Mouse (Mus musculus): Measurements from ENCODE around the gene Jph2. TPM values are rescaled to one million over a fixed set of nuclear protein-coding genes. Genes with fewer than 3 reads are reported as not detected.
A peak's percentile ranks its signal among the peaks of the same experiment; 100 is the strongest.
"Not testable (repeated sequence)": the region's sequence is repeated elsewhere in the genome, so short reads cannot be mapped to it uniquely, and the experiment has no call there.

The Jph2 gene
- total RNA-seq, 1 experiment from 2014 or later = 2.7 TPM

DNA sequence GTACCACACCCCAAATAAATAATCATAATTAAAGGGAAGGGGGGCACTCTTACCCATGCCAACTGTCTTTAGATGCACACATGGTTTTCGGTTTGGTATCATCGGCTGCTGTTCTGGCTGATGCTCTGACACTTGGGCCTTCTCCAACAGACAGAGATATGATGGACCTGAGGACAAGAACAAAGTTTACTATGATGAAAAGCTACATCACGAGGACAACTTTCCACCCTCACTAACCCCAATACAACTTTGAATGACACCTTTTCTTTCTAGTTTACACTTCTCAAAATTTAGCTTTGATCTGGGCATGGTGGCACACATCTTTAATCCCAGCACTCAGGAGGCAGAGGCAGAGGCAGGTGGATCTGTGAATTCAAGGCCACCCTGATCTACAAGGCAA, 13.6 kb upstream of the Jph2 start:
- not testable (repeated sequence) for DNase-seq

DNA sequence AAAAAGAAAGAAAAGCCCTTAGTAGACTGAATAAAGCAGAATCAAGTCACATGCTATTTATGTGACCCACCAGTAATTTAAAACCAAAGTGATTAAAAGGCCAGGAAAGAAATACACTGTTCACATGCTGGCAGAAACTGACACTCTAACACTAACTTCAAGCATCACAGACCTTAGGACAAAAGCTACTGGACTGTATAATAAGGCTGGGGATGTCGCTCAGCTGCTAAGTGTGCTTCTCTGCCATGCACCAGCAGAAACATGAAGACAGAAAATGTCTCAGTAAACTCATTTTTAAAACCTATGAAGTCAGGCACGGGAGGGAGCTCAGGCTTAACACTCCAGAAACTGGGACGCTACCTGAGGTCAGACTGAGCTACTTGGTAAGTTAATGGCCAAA, 12.4 kb upstream of the Jph2 start:
- DNase-seq = no peak

DNA sequence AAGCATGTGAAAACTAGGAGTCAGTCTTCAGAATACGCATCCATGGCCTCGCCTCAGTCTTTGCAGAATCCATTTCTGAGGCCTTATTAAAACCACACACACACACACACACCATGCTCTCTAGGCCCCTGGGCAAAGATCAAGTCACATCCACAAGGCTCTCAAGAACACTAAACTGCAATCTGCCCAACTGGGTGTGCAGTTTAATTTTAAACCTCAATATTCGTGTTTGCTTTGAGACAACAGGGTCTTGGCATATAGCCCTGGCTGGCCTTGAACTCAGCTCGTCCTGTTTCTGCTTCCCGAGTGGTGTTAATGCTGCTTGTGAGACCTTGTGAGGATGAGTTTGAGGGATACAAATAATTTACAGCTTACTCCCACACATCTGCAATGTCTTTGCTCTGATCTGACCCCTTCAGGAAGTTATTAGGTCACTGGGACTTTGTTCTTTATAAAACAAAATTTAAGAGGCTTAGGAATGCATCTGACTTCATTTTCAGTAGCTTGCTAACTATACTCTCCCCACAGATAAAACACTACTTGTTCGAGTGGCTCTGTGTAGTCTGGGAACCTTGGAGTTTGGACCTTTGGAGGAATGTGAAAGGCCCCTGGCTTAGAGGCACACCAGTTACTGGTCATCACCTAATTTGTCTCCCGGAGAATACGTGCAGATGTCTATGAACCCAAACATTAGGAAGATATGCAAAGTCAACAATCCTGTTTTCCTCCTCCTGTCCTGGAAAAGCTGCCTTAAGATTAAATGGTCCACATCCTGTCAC, 6.4 kb upstream of the Jph2 start:
- peak; percentile 57 for DNase-seq

DNA sequence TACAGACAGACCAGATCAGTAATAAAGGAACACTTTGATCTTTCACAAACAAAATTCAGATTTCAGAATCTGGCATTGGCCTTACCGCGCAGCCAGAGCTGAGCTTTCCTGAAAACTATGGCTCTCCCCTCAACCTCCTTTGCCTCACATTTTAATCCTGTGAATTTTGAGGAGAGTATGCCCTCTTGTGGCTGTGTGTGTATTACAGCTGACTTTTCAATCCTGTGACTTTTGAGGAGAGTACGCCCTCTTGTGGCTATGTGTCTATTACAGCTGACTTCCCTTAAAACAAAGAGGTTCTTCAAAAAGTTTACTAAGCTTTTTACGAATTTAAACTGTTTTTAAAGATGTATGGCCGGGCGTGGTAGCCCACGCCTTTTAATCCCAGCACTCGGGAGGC, 3.4 kb upstream of the Jph2 start:
- peak; percentile 54 for DNase-seq

DNA sequence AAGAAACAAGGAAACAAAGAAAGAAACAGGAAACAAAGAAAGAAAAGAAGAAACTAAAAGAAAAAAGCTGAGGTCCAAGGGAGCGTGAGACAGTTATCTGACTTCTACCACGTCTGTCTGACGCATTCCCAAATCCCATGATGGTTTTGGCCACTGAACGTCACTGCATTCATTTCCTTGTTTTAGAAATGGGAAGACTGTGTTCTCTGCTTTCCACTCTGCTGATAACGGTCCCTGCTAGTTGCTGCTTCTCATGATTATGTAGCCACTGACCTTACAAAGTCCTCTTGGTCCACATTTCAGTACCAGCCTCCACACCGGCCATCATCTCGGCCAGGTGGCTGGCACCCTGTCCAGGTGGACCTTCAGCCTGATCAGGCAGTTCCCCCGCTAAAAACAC, 1.4 kb upstream of the Jph2 start:
- no peak for DNase-seq

DNA sequence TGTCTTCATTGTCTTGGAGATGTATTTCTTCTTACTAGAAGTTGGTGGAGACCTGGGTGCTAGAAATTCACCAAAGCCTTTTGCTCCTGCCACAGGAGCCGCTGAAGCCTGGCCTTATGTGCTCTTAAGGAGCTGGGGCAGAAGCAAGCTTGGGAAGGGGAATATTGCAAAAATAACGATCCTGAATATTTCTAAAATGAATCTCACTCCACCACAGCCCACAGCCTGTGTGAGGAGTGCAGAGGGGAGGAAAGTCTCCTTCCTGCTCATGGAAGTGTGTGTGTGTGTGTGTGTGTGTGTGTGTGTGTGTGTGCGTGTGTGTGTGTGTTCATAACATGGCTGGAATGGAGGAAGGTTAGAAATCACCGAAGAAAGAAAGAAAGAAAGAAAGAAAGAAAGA, 977 bp upstream of the Jph2 start:
- no peak for DNase-seq

DNA sequence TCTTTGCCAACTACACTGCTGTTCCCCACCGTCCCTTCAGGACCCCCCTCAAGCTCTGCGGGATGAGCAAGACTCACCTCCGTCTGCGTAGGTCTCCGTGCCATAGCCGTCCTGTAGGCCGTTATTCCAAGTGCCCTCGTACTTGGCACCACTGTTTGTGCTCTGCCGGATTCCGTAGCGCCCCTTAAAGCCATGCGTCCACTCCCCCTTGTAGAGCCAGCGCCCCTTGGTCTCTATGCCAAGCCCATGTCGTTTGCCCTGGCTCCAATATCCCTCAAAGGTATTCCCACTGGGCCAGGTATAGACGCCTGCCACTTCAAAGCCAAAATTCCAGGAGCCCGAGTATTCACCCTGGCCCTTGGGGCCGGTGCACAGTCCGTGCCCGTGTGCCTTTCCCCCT, 722 bp downstream of the Jph2 start:
- no peak for DNase-seq

DNA sequence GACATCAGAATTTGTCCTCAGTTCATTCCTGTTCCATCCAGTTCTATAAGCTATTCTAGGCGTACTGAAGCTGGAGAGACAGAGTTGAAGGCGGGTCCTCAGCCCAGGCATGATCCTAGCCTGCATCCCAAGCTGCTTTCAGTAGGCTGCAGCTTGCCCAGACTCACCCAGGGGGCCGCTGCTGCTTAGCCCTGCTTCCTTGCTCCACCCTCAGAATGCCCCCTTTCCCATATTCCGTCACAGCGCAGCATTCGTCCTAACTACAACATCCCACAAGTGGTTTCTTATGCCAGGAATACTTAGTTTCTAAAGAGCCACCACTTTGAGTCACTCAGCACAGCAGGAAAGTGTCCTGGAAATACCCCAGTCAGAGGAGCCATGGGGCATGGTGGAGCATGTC, 2.8 kb downstream of the Jph2 start:
- no peak for DNase-seq

DNA sequence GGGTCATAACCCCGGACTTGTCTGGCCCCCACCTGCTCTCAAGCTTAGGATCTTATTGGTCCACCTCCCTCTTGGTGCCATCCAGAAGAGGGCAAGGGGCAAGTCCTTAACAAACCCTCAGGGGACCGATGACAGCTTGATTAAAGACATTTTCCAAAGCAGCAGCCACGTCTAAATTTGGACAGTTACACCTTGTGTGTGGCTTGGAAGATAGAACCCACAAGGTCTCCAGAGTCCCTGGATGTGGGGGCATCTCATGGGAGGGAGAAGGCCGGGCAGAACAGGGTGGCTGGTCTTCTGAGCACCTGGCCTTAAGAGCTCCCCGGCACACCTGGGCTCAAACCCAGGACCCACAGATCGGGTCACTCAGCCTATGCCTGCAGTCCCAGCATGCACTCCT, 3.8 kb downstream of the Jph2 start:
- no peak for DNase-seq

DNA sequence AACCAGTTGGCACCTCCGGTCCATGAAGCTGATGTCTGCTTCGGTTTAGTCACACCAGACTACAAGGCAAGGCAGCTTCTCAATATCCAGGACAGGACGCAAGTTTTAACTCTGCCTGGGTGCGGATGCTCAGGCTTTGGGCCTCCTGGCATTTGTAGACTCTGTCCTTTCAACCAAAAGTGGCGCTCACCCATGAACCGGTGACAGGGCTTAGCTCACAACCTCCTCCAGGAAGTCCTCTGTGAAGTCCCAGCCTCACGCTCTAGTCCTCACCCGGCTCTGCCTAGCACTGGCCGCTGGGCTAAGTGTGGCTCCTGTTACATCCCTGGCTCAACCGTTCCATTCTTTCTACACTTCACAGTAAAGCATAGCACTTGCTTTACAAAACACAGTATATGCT, 4.6 kb downstream of the Jph2 start:
- DNase-seq = no peak

DNA sequence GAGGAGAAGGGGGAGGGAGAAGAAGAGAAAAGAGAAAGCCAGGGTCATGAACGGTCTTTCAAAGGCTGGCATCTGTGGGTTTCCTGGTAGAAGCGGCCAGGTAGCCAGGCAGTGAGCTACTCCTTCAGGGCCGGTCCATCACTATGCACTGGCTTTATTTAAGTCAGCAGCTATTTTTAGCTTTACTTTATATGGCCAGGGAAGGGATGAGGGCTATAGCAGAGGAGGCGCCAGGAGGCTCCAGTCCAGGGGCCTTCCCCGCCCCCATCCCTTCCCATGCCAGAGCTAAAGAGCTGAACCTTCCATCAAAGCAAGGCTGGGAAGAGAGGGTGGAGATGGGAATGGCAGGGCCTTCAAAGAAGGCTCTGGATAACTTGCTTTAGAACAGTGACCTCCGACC, 5.4 kb downstream of the Jph2 start:
- DNase-seq = no peak

DNA sequence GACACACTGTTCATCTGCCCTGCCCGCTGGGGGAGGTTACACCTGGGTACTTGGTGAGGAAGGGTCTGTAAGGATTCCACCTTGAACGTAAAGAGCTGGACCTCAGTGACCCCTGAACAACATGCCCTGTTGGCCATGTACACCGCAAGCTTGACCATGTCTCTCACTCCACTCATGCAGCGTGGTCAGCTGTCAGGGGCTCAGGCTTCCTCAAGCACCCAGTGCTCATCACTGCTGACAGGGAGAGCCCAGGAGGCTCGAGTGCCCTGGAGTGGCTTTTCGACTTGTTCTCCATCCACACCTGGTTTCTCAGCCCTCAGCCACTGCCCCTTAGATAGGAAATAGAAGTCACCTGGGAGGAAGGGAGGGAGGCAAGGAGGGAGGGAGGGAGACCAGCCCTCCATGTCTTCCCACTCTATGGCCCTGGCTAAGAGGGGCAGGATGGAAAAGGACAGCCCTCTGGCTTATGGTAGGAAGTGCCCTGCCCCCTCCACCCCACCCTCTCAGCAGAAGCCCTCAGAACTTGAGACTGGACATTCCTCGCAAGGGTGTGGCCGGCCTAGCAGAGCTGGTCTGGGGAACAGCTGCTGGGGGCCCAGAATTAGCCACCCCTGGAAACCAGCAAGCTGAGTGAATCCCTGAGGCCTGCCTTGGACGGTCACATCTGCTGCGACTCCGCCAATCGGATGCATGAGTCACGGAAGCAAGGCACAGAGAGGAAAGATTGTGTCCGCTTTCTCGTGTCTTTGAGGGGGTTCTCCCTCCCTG, 11.2 kb downstream of the Jph2 start:
- no peak for DNase-seq

DNA sequence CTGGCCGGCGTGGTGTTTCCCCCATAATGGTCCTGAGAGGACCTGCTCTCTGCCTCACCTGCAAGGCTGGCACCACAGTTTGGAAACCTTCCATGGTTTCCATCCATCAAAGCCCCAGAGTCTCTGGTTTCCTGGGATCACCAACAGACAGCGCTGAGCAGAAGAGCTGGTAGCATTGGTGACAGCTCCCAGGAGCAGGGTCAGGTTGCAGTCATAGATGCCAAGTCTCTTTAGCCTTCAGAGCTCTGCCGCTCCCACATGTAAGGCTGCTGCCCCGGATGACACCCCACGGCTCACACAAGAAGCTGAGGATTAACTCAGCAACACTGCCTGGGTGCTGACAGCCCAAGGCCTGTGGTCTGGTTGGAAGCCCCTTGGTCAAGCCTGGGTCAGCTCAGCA, 12.7 kb downstream of the Jph2 start:
- no peak for DNase-seq

DNA sequence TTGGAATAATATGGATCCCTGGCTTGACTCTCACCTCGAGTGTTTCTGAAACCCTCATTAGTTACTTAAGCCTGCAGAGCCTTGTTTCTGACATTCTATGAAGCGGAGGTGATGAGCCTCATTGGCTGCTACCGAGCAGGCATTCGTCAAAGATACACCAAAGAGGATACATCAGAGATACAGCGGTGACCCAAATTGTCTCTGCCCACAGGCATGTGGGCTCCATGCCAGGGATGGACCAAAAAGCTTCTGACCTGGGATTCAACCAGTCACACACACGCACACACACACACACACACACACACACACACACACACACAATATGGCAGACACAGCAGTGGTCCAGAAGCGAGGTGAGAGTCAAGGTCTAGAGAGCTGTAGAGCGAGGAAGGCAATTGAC, 16.5 kb downstream of the Jph2 start:
- no peak for DNase-seq

DNA sequence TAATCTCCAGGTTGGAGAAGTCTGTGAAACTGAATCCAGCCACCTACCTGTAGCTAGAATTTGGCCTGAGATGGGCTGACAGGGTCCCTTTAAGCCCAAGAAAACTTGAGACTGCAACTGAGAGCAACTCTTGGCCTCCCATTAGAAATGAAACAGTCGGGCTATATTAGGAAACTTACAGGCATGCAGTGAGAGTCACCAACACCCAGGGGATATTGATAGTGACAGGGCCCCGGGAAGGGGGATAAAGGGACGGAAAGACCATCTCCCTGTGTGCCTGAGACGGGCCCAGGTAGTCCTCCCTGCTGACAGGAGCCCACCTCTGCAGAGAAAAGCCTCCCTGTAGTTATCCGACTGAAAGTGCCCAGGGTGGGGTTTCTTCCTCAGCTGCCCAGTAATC, 18.4 kb downstream of the Jph2 start:
- no peak for DNase-seq

DNA sequence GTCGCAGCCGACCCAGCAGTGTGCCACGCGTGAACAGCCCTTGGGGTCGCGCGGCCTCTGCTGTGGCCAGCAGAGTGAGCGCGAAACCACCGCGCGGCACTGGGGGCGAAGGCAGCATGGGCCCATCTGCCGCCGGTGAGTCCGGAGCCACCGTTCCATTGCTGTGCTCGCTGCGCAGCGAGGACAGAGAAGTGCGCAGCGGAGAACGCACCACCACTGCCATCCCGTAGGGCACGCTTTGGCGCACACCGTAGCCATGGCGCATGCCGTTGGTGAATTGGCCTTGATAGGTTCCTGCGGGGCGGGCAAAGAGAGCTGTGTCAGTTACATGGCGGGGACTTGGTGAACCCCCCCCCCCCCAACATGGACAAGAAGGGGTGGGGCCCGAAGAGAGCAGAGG, 21.7 kb downstream of the Jph2 start:
- DNase-seq = no peak

DNA sequence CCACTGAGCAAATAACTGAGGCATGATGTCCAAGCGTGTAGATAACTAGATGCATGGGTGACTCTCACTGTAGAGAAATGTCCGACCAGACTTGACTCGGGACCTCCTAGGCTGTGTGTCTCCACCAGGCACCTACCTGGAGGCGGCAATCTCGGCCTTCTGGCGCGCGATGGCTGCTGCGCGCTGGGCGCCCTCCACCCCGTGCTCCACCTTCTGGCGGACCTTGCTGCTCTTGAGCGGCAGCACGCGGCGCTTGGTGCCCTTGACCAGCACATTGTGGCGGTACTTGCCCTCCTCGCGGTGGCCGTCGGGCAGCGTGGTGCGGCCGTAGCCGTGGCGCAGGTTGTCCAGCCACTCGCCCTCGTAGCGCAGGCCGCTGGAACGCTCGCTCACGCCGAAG, 22.3 kb downstream of the Jph2 start:
- DNase-seq = no peak

DNA sequence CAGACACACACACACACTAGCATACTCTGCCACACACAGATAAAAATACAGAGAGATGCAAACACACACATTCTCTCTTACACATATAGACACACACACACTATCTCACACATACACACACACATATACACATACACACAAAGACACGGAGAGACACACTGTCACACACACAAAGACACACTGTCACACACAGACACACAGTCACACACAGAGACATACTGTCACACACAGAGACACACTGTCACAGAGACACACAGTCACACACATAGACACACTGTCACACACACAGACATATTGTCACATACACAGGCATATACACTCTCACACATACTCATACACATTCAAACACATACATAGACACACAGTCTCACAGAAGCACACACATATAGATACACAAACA, 25.2 kb downstream of the Jph2 start:
- DNase-seq = no peak

DNA sequence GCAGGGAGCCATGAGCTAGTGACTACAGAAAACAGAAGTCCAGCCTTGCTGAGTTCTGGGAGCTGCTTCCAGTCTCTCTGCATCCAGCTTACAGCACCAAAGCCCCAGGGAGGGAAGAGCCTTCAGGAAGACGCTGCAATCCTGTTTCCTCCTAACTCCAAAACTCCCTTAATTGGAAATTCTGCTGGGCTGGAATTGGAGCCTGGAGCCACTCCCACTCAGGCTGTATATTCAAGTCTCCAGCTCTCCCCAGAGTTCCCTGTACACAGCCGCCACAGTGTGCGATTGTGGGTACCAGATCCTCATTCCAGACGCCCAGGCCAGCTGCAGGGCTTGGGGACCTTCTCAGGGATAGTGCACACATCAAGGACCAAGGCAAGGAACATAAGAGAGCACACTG, 27.6 kb downstream of the Jph2 start:
- DNase-seq = no peak

DNA sequence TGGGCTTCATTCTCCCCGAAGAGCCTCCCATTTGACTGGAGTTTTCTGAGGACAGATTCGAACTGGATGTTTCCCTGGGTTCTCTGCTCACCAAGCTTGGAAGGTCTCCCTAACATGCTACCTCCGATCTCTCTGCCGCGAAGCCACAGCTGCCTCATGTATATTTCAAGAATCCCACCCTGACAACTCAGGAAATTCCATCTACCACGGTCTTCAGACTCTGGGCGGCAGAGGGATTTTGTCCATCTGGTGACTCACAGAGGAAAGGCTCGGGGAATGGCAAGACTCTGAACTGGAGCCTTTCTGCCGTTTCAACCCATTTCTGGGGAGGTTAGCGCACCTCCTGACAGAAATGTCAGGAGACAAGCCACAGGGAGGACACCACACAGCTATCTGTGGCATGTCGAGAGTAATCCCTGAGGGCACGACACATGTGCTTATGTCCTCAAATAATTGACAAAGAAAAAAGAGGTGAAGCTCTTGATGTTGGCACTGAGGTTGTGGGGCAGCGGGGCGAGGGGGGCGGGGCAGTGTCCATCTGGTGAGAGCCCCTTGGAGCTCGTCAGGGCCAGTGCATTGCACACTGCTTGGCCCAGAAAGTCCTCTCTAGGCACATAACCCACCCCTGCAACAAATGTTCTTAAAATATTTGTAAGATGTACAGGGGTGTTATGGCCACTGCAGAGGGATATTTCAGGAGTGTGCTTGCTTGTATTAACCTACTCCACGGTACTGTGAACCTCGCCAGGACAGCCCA, 32.8 kb downstream of the Jph2 start:
- no peak for DNase-seq

DNA sequence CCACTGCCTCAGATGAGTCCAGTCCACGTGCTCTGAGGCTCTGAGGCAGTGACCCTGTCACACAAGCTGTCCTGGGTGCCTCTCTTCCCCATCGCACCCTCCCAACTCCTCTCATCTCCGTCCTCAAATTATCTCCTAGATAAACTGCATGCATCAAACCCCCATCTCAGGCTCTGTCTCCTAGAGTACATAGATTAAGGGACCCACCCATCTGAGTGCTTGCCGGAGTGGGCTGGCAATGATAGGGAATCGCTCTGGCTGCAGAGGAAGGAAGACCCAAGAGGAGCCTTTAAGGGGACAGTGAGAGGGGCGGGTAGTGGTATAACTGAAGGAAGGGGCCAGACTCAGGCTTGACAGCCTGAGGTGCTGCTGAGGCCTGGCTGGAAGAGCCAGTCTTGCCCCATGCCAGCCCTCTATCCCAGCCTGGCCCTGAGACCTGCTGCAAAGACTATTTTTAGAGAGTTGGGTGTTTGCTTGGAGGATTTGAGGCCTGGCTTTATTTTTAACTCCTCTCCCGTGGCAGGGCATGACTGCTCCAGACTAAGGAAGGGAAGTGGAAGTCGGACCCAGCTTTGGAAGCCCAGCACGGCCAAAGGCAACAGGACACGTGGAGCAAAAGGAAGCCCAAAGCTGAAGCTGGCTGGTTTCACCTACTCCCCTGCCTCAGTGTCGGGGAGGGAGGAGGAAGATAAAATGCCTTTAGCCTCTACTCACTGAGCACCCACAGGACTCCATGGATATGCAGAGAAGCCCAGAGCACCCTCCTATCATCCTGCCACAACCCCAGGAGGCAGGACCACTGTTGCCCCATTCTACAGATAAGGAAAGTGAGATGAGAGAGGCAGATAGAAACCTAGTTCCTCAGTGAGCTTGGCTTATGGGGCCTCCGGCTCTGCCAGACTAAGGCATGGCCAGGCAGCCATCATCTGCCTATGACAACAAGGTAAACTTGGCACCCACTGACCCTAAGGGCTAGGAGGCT, 34.6 kb downstream of the Jph2 start:
- no peak for DNase-seq

Data from adrenal gland, postnatal 25 days (tissue).